Mouse (Mus musculus): ENCODE measurements at regions not wholly inside any gene's neighbourhood (a gene's known extent, or its start where the extent isn't known, plus 50 kb on each side); places are given as distances from the start of the nearest gene placed in this dataset.

DNA sequence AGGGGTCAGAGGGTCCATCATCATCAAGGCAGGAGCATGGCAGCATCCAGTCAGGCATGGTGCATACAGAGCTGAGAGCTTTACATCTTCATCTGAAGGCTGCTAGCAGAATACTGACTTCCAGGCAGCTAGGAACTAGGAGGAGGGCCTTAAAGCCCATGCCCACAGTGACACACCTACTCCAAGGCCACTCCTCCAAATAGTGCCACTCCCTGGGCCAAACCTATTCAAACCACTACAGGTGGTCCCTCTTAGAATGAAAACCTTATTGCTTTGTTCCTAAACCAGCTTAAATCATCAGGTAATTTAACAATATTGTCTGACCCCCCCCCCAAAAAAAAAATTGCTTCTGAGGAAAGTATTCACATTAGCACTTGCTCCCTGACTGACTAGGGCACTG is 190.3 kb downstream of the Zfp326 start:
- H3K9me3 ChIP-seq = peaks cover 10% of the 10 kb centered on the region; the same call in 1 of the 2 replicates
- DNase-seq (ENCODE audit: low spot score) = no peak
- H3K36me3 ChIP-seq = no peaks in the 10 kb centered on the region
- H3K4me1 ChIP-seq (replicated peaks) = no peaks in the 10 kb centered on the region
- no peak overlapping the region for H3K4me3 ChIP-seq
- no peaks in the 10 kb centered on the region for H3K27me3 ChIP-seq (ENCODE audit: insufficient read depth, poor library complexity, severe bottlenecking)
- no peak overlapping the region for H3K27ac ChIP-seq

DNA sequence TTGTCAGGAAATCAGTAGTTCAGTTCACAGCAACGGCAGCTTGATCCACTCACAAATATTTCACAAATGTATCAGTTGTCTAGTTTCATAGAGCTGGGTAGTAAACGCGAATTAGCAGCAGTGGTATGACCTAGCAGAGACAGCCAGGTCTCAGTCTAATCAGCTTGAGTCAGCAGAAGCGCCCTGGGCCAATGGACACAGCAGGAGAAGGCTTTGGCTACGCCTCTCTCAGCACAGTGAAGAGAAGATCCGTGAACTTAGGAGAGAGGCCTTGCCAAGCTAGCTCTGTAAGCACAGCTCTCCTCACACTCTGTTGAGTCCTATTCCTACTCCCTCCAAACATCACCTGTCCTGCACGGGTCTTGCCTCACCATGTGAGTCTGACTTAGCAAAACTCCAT is 188.0 kb downstream of the Zfp326 start:
- no peak for DNase-seq (ENCODE audit: low spot score)
- Histone ChIP-seq H3K9me3 (peaks cover 10% of the 10 kb centered on the region; the same call in 1 of the 2 replicates), H3K27me3 (ENCODE audit: insufficient read depth, poor library complexity, severe bottlenecking) (no peaks in the 10 kb centered on the region), H3K36me3 (no peaks in the 10 kb centered on the region), H3K27ac (no peak overlapping the region), H3K4me3 (no peak overlapping the region), H3K4me1 (replicated peaks) (no peaks in the 10 kb centered on the region)
- 87% methylated on average over 7 of the region's 7 CpGs for WGBS

DNA sequence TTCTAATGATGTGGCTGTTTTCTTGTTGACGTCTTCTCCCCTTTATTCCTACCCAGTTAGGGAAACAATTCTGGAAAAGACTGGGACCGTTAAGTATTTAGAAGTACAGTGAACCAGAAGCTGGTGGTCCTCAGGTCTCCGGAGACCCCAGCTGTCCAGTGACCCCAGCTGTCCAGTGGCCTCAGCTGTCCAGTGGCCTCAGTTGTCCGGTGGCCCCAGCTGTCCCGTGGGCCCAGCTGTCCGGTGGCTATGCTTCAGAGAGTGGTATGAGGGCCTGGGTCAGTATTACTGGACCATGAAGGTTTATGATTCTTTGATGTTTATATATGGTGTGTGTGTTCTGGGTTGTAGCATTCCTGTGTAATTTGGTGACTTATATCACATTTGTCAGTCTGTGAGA is 186.6 kb downstream of the Zfp326 start:
- H3K9me3 ChIP-seq = peaks cover 10% of the 10 kb centered on the region; the same call in 1 of the 2 replicates
- no peak overlapping the region for H3K4me3 ChIP-seq
- H3K27ac ChIP-seq = no peak overlapping the region
- no peak for DNase-seq (ENCODE audit: low spot score)
- H3K27me3 ChIP-seq (ENCODE audit: insufficient read depth, poor library complexity, severe bottlenecking) = no peaks in the 10 kb centered on the region
- 90% methylated on average over 6 of the region's 6 CpGs for WGBS
- no peaks in the 10 kb centered on the region for H3K4me1 ChIP-seq (replicated peaks)
- no peaks in the 10 kb centered on the region for H3K36me3 ChIP-seq

DNA sequence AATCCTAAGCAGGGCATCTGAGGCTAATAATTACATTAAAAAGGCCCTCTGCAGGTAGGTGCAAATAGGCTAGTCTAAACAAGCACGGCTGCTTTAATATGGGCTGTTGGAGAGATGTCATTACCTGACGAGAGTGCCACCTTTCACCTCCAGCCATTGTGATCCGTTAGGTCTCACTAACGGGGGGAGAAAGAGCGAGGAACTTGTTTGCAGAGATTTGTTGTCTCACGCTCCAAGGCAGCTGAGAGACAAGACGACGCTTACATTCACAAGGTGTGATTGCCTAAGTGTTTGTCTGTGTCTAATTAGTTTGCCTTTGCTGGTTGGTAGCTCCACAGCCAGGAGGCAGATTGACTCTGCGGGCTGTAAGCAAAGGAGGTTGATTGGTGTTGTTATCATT is 180.3 kb downstream of the Zfp326 start:
- Histone ChIP-seq H3K9me3 (no peaks in the 10 kb centered on the region), H3K4me1 (replicated peaks) (no peaks in the 10 kb centered on the region), H3K27me3 (ENCODE audit: insufficient read depth, poor library complexity, severe bottlenecking) (no peaks in the 10 kb centered on the region), H3K36me3 (no peaks in the 10 kb centered on the region), H3K4me3 (no peak overlapping the region), H3K27ac (no peak overlapping the region)
- 52% methylated on average over 9 of the region's 9 CpGs for WGBS
- no peak for DNase-seq (ENCODE audit: low spot score)

DNA sequence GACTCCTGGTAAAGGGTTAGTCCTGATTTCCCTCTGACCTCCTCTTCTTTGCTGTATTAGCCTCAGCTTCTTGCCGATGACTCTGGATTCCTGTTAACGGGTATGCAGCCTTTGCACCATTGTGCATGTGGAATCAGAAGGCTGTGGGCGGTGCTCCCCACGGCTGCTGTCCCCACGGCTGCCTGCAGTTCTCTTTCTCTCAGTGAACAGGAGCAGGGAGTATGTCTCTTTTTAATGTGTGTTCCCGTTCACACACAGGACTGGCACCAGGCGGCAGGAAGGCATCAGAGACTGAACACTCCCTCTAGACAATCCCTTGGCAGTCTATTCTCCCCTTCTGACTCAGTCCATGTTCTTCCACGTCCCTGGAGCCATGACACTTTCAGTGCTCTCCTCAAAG is 178.9 kb downstream of the Zfp326 start:
- no peak for DNase-seq (ENCODE audit: low spot score)
- no peak overlapping the region for H3K27ac ChIP-seq

DNA sequence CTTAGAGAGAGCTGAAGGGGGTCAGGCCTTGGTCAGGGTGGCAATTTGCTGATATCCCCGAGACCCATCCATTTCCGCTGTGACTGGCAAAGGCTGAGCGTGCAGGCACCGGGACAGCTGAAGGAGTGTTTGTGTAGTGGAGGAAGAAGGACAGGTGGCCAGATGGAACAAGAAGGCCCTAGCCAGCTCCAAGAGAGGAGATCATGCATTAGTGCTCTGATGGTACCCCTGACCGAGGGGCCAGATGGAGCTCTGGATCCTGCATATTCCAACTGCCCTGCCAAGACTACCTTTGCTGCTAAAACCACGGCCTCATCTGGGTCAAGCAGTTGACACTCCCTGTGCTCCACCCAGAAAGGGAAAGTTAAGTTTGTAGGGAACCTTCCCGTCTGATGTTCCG is 174.7 kb downstream of the Zfp326 start:
- Histone ChIP-seq H3K4me3 (no peak overlapping the region), H3K9me3 (no peaks in the 10 kb centered on the region), H3K27me3 (ENCODE audit: insufficient read depth, poor library complexity, severe bottlenecking) (no peaks in the 10 kb centered on the region), H3K36me3 (no peaks in the 10 kb centered on the region), H3K4me1 (replicated peaks) (no peaks in the 10 kb centered on the region), H3K27ac (no peak overlapping the region)
- 95% methylated on average over 8 of the region's 8 CpGs for WGBS
- DNase-seq (ENCODE audit: low spot score) = no peak

More for the DNA sequence above, 178.9 kb downstream of the Zfp326 start:
- H3K9me3 ChIP-seq = no peaks in the 10 kb centered on the region
- no peak overlapping the region for H3K4me3 ChIP-seq
- H3K4me1 ChIP-seq (replicated peaks) = no peaks in the 10 kb centered on the region
- no peaks in the 10 kb centered on the region for H3K27me3 ChIP-seq (ENCODE audit: insufficient read depth, poor library complexity, severe bottlenecking)
- 50% methylated on average over 8 of the region's 8 CpGs for WGBS
- H3K36me3 ChIP-seq = no peaks in the 10 kb centered on the region

DNA sequence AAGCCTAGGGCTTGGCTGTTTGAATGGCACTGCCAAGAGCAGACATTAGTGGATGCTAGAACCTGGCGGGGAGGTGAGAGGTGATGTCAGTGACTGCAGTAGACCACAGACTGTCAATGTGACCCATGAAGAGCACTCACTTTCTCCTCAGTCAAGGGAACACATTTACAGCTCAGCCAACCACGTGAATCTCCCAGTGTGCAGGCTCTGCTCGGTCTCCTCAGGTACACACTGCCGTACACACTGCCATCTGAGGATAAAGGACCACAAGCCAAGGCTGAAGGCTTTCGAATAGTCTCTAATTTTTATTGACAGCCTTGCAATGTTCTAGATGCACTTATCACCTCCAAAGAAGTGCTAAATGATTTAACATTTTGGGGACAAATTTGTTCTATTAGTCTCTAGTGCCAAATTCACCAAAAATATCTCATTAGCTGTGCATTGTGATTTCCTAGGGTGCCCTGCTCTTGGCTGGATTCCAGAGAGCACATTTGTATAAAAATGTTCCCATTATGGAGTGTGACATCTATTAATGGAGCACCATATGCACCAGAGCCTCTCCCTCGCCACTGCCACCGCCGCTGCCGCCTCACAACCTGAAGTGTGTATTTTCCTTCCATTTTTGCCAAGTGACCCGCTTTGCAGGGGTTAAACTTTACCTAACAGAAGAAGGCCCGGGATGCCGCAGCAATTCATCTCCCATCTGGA is 168.7 kb downstream of the Zfp326 start:
- no peaks in the 10 kb centered on the region for H3K36me3 ChIP-seq
- WGBS = 86% methylated on average over 12 of the region's 12 CpGs
- no peak for DNase-seq (ENCODE audit: low spot score)
- H3K4me3 ChIP-seq = no peak overlapping the region
- no peaks in the 10 kb centered on the region for H3K9me3 ChIP-seq
- no peaks in the 10 kb centered on the region for H3K4me1 ChIP-seq (replicated peaks)
- no peaks in the 10 kb centered on the region for H3K27me3 ChIP-seq (ENCODE audit: insufficient read depth, poor library complexity, severe bottlenecking)
- H3K27ac ChIP-seq = no peak overlapping the region

DNA sequence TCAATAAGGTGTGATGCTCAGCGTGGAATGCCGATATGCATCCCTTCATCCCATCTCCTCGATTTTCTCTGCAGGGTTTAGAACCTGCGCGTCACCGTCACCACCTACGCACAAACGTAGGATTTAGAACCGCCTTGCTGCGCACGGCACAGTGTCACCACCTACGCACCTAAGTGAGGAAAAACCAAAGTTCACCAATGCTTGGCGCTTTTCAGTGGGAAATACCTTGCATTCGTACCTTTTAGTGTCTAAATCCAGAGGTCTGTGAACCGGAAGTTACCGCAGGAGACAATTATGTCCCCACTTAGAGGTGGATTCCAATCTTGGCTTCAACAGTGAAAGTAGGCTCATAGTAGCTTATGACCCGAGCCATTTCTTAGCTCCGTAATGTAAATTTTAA is 162.0 kb downstream of the Zfp326 start:
- WGBS = 93% methylated on average over 18 of the region's 18 CpGs
- Histone ChIP-seq H3K27me3 (ENCODE audit: insufficient read depth, poor library complexity, severe bottlenecking) (no peaks in the 10 kb centered on the region), H3K4me3 (no peak overlapping the region), H3K4me1 (replicated peaks) (no peaks in the 10 kb centered on the region), H3K9me3 (no peaks in the 10 kb centered on the region), H3K36me3 (no peaks in the 10 kb centered on the region), H3K27ac (no peak overlapping the region)
- DNase-seq (ENCODE audit: low spot score) = no peak

DNA sequence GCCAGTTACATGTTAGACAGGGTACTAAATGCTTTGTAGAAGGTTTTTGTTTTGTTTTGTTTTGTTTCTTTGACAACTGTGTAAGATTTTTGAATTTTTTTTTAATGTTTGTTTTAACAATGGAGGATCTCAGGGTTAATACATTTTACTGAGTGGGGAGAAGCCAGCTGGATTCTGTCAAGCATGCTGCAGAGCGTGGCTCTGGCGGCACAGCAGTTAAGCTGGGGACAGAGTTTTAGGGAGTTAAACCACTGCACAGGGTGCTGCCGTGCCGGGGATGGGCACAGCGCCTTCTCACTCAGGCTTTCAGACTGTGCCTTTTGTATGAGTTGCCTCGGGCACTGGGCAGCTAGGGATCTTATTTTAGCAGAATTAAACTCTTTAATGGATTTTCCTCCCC is 159.8 kb downstream of the Zfp326 start:
- no peak for DNase-seq (ENCODE audit: low spot score)
- Histone ChIP-seq H3K27me3 (ENCODE audit: insufficient read depth, poor library complexity, severe bottlenecking) (no peaks in the 10 kb centered on the region), H3K27ac (no peak overlapping the region), H3K9me3 (no peaks in the 10 kb centered on the region), H3K4me1 (replicated peaks) (no peaks in the 10 kb centered on the region), H3K4me3 (no peak overlapping the region), H3K36me3 (no peaks in the 10 kb centered on the region)
- 67% methylated on average over 6 of the region's 6 CpGs for WGBS

DNA sequence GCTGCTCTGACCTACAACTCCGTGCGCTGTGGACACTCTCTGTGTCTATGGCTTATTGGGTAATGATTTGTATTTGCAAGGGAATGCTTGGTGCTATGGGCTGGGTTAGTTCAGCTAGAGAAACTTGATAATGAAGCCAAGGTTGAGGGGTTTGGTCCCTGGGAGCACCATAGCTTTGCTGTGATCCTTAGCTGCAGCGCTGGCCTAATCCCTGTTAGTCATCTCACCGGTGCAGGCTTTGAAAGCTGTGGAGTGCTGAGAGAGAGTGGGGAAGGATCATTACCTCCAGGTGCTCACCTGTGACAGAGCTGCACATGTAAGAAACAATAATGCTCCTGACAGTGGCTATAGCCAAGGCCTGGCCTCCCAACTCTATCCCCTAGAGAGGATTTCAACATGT is 156.6 kb downstream of the Zfp326 start:
- Histone ChIP-seq H3K9me3 (no peaks in the 10 kb centered on the region), H3K27me3 (ENCODE audit: insufficient read depth, poor library complexity, severe bottlenecking) (no peaks in the 10 kb centered on the region), H3K4me3 (no peak overlapping the region), H3K4me1 (replicated peaks) (no peaks in the 10 kb centered on the region), H3K27ac (no peak overlapping the region), H3K36me3 (no peaks in the 10 kb centered on the region)
- 91% methylated on average over 4 of the region's 4 CpGs for WGBS
- no peak for DNase-seq (ENCODE audit: low spot score)

DNA sequence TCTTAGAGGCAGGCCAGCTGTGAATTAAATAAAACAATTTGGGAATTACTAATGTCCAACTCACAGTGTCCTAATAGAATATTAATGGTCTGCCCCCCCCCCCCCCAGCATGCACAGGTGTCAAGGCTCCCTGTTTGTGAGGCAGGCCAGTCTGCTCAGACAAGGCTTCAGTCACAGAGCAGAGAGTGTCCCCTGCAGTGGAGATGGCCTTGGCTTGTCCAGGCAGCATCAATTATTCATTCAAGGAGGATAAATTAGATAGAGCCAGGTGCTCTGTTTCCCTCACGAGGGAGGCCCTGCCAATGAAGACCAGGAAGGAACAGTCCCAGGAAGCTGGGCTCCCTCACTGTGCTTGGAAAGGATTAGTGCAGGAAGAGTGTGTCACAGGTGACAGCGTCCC is 150.5 kb downstream of the Zfp326 start:
- H3K27ac ChIP-seq = no peak overlapping the region
- 65% methylated on average over 2 of the region's 2 CpGs for WGBS
- no peaks in the 10 kb centered on the region for H3K27me3 ChIP-seq (ENCODE audit: insufficient read depth, poor library complexity, severe bottlenecking)
- no peak overlapping the region for H3K4me3 ChIP-seq
- no peaks in the 10 kb centered on the region for H3K36me3 ChIP-seq
- no peaks in the 10 kb centered on the region for H3K4me1 ChIP-seq (replicated peaks)
- no peak for DNase-seq (ENCODE audit: low spot score)
- H3K9me3 ChIP-seq = no peaks in the 10 kb centered on the region

DNA sequence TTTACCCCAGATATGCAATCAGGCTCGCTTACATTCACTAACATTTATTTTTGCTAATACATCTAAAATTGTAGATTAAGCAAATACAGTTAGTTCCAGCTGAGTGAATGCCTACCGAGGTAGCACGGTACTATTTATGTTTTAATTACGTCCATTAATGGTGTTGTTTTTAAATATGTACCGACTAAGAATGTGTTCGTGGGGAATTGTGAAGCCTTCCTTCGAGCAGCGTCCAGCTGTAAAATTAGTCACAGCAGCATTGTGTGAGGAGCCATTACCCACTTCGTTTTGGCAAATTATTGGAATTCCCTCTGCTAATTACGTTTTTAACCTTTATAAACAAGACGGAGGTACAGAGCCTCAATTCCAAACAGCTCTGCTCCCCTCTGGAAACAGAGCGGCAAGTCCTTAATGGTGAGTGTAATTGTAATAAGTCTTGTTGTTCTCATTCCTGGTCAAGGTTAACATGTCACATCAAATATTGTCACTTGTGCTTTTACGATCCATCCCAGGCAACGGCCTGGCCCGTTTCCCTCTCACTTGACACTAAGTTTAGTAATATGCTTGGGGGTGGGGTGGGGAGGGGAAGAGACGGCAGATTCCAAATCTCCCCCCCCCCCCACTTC is 128.0 kb downstream of the Zfp326 start:
- Histone ChIP-seq H3K9me3 (no peaks in the 10 kb centered on the region), H3K36me3 (no peaks in the 10 kb centered on the region), H3K27ac (no peak overlapping the region), H3K4me1 (replicated peaks) (no peaks in the 10 kb centered on the region), H3K4me3 (no peak overlapping the region), H3K27me3 (ENCODE audit: insufficient read depth, poor library complexity, severe bottlenecking) (peaks cover 5% of the 10 kb centered on the region; the same call in 1 of the 2 replicates)
- WGBS = 76% methylated on average over 16 of the region's 16 CpGs
- no peak for DNase-seq (ENCODE audit: low spot score)

DNA sequence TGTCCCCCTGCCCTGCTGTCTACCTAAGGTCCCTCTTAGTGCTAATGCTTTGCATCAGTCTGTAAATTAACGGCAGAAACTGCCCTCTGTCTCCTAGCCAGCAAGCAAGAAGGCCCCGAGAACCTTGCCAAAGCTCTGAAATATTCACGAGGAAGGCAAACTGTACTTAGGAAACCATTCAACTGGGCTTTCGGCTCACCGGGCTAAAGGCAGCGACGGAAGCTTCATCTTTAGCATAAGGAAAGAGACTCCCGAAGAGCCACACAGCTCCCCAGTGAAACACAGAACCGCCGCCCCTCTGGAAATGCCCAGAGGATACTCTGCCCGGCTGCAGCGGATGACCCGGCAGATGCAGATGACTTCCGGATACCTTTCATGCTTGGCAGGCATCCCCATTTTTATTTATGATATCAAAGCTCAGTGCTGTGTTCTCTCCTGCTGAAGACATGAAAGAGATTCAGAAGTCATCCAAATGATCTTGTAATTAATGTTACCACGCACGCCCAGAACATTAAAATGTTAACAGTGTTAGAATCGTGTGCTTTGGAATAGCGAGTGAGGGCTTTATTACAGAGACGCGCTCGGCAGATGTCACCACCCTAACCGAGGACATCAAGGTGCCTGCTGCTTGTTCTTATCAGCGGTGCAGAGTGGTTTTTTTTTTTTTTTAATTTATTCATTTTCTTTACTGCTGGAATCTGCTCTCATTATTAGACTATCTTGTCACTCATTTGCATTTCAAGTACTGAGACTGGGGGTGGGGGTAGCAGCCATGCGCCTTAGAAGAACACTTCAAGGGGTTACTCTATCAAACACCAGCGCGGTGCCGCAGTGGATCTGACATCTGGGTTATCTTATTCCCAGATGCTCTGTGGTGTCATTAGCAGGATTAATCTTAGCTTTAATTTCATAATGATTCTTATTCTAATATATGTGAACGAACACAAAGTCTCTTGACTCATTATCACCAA is 127.2 kb downstream of the Zfp326 start:
- no peak overlapping the region for H3K27ac ChIP-seq
- no peak overlapping the region for H3K4me3 ChIP-seq
- 70% methylated on average over 28 of the region's 28 CpGs for WGBS
- H3K27me3 ChIP-seq (ENCODE audit: insufficient read depth, poor library complexity, severe bottlenecking) = peaks cover 5% of the 10 kb centered on the region; the same call in 1 of the 2 replicates
- H3K9me3 ChIP-seq = no peaks in the 10 kb centered on the region
- H3K4me1 ChIP-seq (replicated peaks) = no peaks in the 10 kb centered on the region
- DNase-seq (ENCODE audit: low spot score) = no peak
- H3K36me3 ChIP-seq = no peaks in the 10 kb centered on the region

Data from hindbrain, embryonic 10.5 days (tissue).